Mouse (Mus musculus) cortical plate, adult 2 months (tissue): ENCODE measurements around the gene Angptl7.

Experiments used
- CTCF ChIP-seq: fragments of 200-500 bp; IDR thresholded peaks from 2 replicates; pipeline ENCODE4 v1.5.1; 2011; ENCODE audit warnings: mild to moderate bottlenecking, control low read depth, low read length; ENCODE audit not compliant: insufficient read depth; ENCODE audit errors: extremely low read depth
- POLR2A ChIP-seq: fragments of 200-500 bp; IDR thresholded peaks from 2 replicates; pipeline ENCODE4 v1.6.1; 2011; ENCODE audit warnings: mild to moderate bottlenecking, low read length, control low read depth; ENCODE audit not compliant: insufficient read depth; ENCODE audit errors: extremely low read depth

DNA sequence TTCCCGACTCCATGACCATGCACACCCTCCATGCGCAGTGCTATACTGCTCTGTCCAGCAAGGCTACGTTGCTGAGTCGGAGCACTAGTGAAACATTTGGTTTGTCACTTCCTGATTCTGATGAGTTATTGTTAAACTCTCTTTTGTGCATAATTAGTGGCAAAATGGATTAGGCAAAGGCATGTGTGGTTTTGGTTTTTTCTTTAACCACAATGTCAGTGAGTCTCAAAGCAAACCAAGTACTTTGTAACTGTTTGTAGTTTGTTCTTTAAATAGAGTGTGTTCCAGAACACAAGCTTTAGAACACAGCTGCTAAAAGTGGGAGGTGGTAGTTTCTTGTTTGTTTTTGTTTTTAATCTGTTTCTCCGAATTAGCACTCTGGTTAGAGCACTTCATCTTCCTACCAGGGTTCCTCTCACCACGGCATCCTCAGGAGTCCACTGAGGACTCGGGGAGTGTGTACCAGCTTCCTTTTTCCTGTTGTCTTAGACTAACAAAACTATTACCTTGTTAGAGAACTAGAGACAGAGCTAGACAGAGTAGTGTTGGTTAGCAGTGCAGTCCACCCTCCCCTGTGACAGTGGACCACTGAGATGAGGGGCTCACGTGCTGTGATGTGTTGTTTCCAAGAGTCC is 9.3 kb upstream of the Angptl7 start:
- no peak for TF ChIP-seq CTCF
- no peak for TF ChIP-seq POLR2A
